Mouse (Mus musculus) embryonic facial prominence, embryonic 13.5 days (tissue): ENCODE results near the gene Rps3a1. TPM values are rescaled to one million over a fixed set of nuclear protein-coding genes. Genes with fewer than 3 reads are reported as not detected.
A peak's percentile ranks its signal among the peaks of the same experiment; 100 is the strongest.

Experiments used
- ATAC-seq: fragments of 200-750 bp; cut with Nextera tagmentation; 2 replicates; pipeline ENCODE4 v1.8.0; 2017; ENCODE audit warnings: low read depth; ENCODE audit not compliant: insufficient number of reproducible peaks, insufficient read depth, low FRiP score, low TSS enrichment
- H3K27ac ChIP-seq: fragments of 300-500 bp; sonication (generic); 2 replicates; pipeline ENCODE4 v1.5.1; 2015; ENCODE audit warnings: moderate library complexity, mild to moderate bottlenecking, inconsistent platforms
- H3K27me3 ChIP-seq: fragments of 300-500 bp; sonication (generic); 2 replicates; pipeline ENCODE4 v1.6.1; 2015; ENCODE audit warnings: mild to moderate bottlenecking, inconsistent platforms
- H3K36me3 ChIP-seq: fragments of 300-500 bp; sonication (generic); 2 replicates; pipeline ENCODE4 v1.6.1; 2015; ENCODE audit warnings: mild to moderate bottlenecking, inconsistent platforms
- H3K4me1 ChIP-seq: fragments of 300-500 bp; sonication (generic); 2 replicates; pipeline ENCODE4 v1.6.1; 2015; ENCODE audit warnings: inconsistent platforms
- H3K4me2 ChIP-seq: fragments of 300-500 bp; sonication (generic); 2 replicates; pipeline ENCODE4 v1.6.1; 2015; ENCODE audit warnings: moderate library complexity, mild to moderate bottlenecking, inconsistent platforms
- H3K4me3 ChIP-seq: fragments of 300-500 bp; sonication (generic); 2 replicates; pipeline ENCODE4 v1.5.1; 2015; ENCODE audit warnings: mild to moderate bottlenecking, inconsistent platforms
- H3K9ac ChIP-seq: fragments of 300-500 bp; sonication (generic); 2 replicates; pipeline ENCODE4 v1.6.1; 2015; ENCODE audit warnings: mild to moderate bottlenecking, inconsistent platforms
- H3K9me3 ChIP-seq: fragments of 300-500 bp; sonication (generic); 2 replicates; pipeline ENCODE4 v1.6.1; 2016; ENCODE audit warnings: inconsistent platforms
- WGBS: fragments of 180-500 bp; shearing (Covaris S2); methylation state at CpG from one replicate; pipeline ENCODE4 v1.1.7; 2015; ENCODE audit warnings: mixed read lengths; 5-methylcytosine and 5-hydroxymethylcytosine counted together
- polyA plus RNA-seq: library from polyadenylated mRNA; unstranded; fragments of >200 nt; fragmentation: Nextera tagmentation; extraction: Ambion mirVana; gene quantifications from 2 replicates; pipeline ENCODE4 v1.2.1, GENCODE M21; 2015

Rps3a1 gene
- polyA plus RNA-seq, 1 experiment from 2014 or later: 1,432 TPM

DNA sequence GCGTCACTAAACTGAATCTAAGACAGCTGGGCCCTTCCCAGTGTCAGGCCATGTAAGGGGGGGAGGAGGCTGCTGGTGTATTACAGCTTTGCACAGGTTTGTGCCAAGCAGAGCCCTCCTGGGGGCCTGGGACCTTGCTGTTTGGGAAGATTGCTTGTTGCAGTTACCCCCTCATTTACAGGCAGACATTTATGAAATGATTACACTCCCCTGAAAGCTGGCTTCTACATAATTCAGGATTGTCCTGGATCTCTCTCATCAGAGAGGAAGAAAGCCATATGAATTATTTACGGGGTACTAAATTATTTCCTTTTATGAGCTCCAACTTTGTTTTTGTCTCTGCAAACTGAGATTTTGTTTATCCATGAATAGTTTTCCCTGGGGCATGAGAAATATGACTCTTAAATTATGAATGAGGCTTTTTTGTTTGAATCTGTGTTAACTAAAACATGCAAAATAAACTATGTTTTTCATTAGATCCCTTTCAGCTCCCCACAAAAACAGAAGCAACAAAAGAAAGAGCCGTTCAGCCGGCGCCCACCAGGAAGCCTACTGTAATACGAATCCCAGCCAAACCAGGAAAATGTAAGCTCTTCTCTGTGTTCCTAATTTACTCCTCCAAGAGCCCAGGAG lies 49.2 kb downstream of the Rps3a1 start:
- H3K9me3 ChIP-seq: no peaks in the 10 kb centered on the region
- no peak for ATAC-seq
- peak overlapping the region; percentile 18; the same call in 1 of the 2 replicates for H3K4me2 ChIP-seq
- peak overlapping the region; percentile 92 for H3K27ac ChIP-seq
- H3K36me3 ChIP-seq: peaks cover 7% of the 10 kb centered on the region
- no peak overlapping the region for H3K9ac ChIP-seq
- no peak overlapping the region for H3K4me3 ChIP-seq
- H3K4me1 ChIP-seq: peaks cover 29% of the 10 kb centered on the region
- WGBS: 10% methylated on average over 6 of the region's 6 CpGs
- no peaks in the 10 kb centered on the region for H3K27me3 ChIP-seq

Other genes starting within 250 kb of the Rps3a1 start
- 23.5 and 26.2 TPM in 2 replicates for gene Sh3d19, start 171.6 kb downstream of the Rps3a1 start, polyA plus RNA-seq
- 0.22 and 0.29 TPM in 2 replicates for gene Prss48, start 140.2 kb downstream of the Rps3a1 start, polyA plus RNA-seq
- 7.4 and 7.6 TPM in 2 replicates for gene Lrba, start 82.0 kb upstream of the Rps3a1 start, polyA plus RNA-seq